Mouse (Mus musculus) heart, adult 2 months (tissue): ENCODE results near the gene AU022751. TPM values are rescaled to one million over a fixed set of nuclear protein-coding genes. Genes with fewer than 3 reads are reported as not detected.
"Not testable (repeated sequence)": the region's sequence is repeated elsewhere in the genome, so short reads cannot be mapped to it uniquely, and the experiment has no call there.

Source experiments
- DNase-seq, 2 experiments: peaks; one replicate each; pipeline ENCODE4 v3.0.0; 2021
- H3K27ac ChIP-seq: fragments of 200-600 bp; 2 replicates; pipeline ENCODE4 v1.8.1; 2022
- H3K27me3 ChIP-seq: fragments of 200-500 bp; 2 replicates; pipeline ENCODE4 v1.6.1; 2012; ENCODE audit warnings: mild to moderate bottlenecking, low read length, inconsistent platforms, mixed read lengths; ENCODE audit not compliant: control insufficient read depth, insufficient read depth
- H3K36me3 ChIP-seq: fragments of 200-500 bp; 2 replicates; pipeline ENCODE4 v1.6.1; 2012; ENCODE audit warnings: low read length, inconsistent platforms; ENCODE audit not compliant: control insufficient read depth, insufficient read depth
- H3K4me1 ChIP-seq: fragments of 200-500 bp; 2 replicates; pipeline ENCODE4 v1.6.1; 2011; ENCODE audit warnings: low read length; ENCODE audit not compliant: control insufficient read depth, insufficient read depth
- H3K4me3 ChIP-seq: fragments of 200-600 bp; 2 replicates; pipeline ENCODE4 v1.8.1; 2022
- H3K79me2 ChIP-seq: fragments of 200-500 bp; replicated peaks from 2 replicates; pipeline ENCODE4 v1.6.1; 2012; ENCODE audit warnings: mild to moderate bottlenecking, inconsistent platforms, low read length, moderate library complexity, mixed read lengths; ENCODE audit not compliant: control insufficient read depth, insufficient read depth
- H3K9ac ChIP-seq: fragments of 200-500 bp; 2 replicates; pipeline ENCODE4 v1.6.1; 2012; ENCODE audit warnings: low read depth, mild to moderate bottlenecking, control low read depth, inconsistent platforms, low read length, mixed read lengths
- CTCF ChIP-seq: fragments of 200-600 bp; IDR thresholded peaks from 2 replicates; pipeline ENCODE4 v1.8.1; 2022; ENCODE audit warnings: antibody characterized with exemption, mild to moderate bottlenecking, moderate library complexity
- EP300 ChIP-seq: fragments of 200-500 bp; IDR thresholded peaks from 2 replicates; pipeline ENCODE4 v1.6.1; 2011; ENCODE audit warnings: low read depth, low read length, control low read depth; ENCODE audit not compliant: insufficient read depth
- POLR2A ChIP-seq: fragments of 200-500 bp; IDR thresholded peaks from 2 replicates; pipeline ENCODE4 v1.6.1; 2011; ENCODE audit warnings: mild to moderate bottlenecking, low read depth, low read length, control low read depth; ENCODE audit not compliant: insufficient read depth
- WGBS: fragments of 180-500 bp; shearing (Covaris S2); methylation state at CpG from one replicate; pipeline ENCODE4 v1.1.7; 2018; 5-methylcytosine and 5-hydroxymethylcytosine counted together
- intact Hi-C: fragments of 180-260 bp; cut with DNase I; formaldehyde crosslinking; loops from one replicate; pipeline ENCODE4 v1.15.1; 2025
- long read RNA-seq: library from polyadenylated mRNA; stranded (forward); transcript quantifications from one replicate; pipeline ENCODE4 v2.0.0, GENCODE M21; 2021
- polyA plus RNA-seq: library from polyadenylated mRNA; depleted of rRNA; stranded (reverse); fragments of >200 nt; gene quantifications from 2 replicates; pipeline ENCODE4 v1.2.3, GENCODE M21; 2012; rRNA removed
- total RNA-seq, 2 experiments: library from RNA; stranded (reverse); gene quantifications; 2 replicates each; pipeline ENCODE4 v1.2.3; 2021

AU022751 gene
- total RNA-seq = not detected
- polyA plus RNA-seq = not detected in 2 replicates
- long read RNA-seq = 0 reads

GRCm38 (mm10) chrX:6082954-6083680 lies at the start of gene AU022751:
TSS of gene AU022751 (minus strand) at chrX:6083419.
- intact Hi-C loops = no loop called here
- no peaks in the 10 kb centered on the region for H3K27me3 ChIP-seq
- no peak within 1 kb of the TSS for H3K9ac ChIP-seq
- TF ChIP-seq CTCF (no peak), POLR2A (no peak), EP300 (no peak)
- no peaks in the 10 kb centered on the region for H3K4me1 ChIP-seq
- no peaks in the 10 kb centered on the region for H3K79me2 ChIP-seq
- no peak for DNase-seq
- H3K4me3 ChIP-seq = no peak within 1 kb of the TSS
- WGBS = 86% methylated on average over 37 of the region's 39 CpGs
- H3K36me3 ChIP-seq = no peaks in the 10 kb centered on the region
- H3K27ac ChIP-seq = no peak within 1 kb of the TSS

GRCm38 (mm10) chrX:6091996-6092757 lies 9.0 kb upstream of the AU022751 start:
- DNase-seq = no peak
- intact Hi-C loops = no loop called here
- H3K9ac ChIP-seq = no peak overlapping the region
- peak; percentile 17; the same call in 1 of the 2 replicates for TF ChIP-seq CTCF
- no peak for TF ChIP-seq POLR2A
- no peak for TF ChIP-seq EP300
- no peaks in the 10 kb centered on the region for H3K4me1 ChIP-seq
- H3K27me3 ChIP-seq = no peaks in the 10 kb centered on the region
- no peak overlapping the region for H3K27ac ChIP-seq
- H3K79me2 ChIP-seq = no peaks in the 10 kb centered on the region
- no peaks in the 10 kb centered on the region for H3K36me3 ChIP-seq
- no peak overlapping the region for H3K4me3 ChIP-seq
- WGBS = 9% methylated on average over 26 of the region's 30 CpGs

GRCm38 (mm10) chrX:6091547-6091946 lies 8.3 kb upstream of the AU022751 start:
- no peak for TF ChIP-seq CTCF
- TF ChIP-seq POLR2A = no peak
- TF ChIP-seq EP300 = no peak
- intact Hi-C loops = no loop called here
- no peak for DNase-seq
- Histone ChIP-seq H3K79me2 (no peaks in the 10 kb centered on the region), H3K36me3 (no peaks in the 10 kb centered on the region), H3K9ac (no peak overlapping the region), H3K27me3 (no peaks in the 10 kb centered on the region), H3K4me1 (no peaks in the 10 kb centered on the region), H3K4me3 (no peak overlapping the region), H3K27ac (no peak overlapping the region)
- 27% methylated on average over 12 of the region's 12 CpGs for WGBS

GRCm38 (mm10) chrX:6061563-6061962 lies 21.7 kb downstream of the AU022751 start:
- no peak for DNase-seq
- intact Hi-C loops = no loop called here
- Histone ChIP-seq H3K36me3 (no peaks in the 10 kb centered on the region), H3K27ac (no peak overlapping the region), H3K4me1 (no peaks in the 10 kb centered on the region), H3K79me2 (no peaks in the 10 kb centered on the region), H3K4me3 (no peak overlapping the region), H3K27me3 (no peaks in the 10 kb centered on the region), H3K9ac (no peak overlapping the region)
- 41% methylated on average over 1 of the region's 1 CpGs for WGBS
- TF ChIP-seq EP300 (no peak), CTCF (no peak), POLR2A (no peak)

GRCm38 (mm10) chrX:6047936-6048614 lies 35.1 kb downstream of the AU022751 start:
- WGBS = 10% methylated on average over 9 of the region's 60 CpGs
- DNase-seq = not testable (repeated sequence)

GRCm38 (mm10) chrX:6047066-6047935 lies 35.9 kb downstream of the AU022751 start, which contains the start of gene Nudt11:
TSS of gene Nudt11 (plus strand) at chrX:6047453.
- peak; percentile 3 to 23 for DNase-seq
- no CpG with 5 or more reads among the region's 121 CpGs for WGBS
- intact Hi-C loops = not testable (repeated sequence)

More at GRCm38 (mm10) chrX:6047936-6048614, 35.1 kb downstream of the AU022751 start:
- H3K4me3 ChIP-seq, H3K36me3 ChIP-seq, H3K4me1 ChIP-seq, H3K9ac ChIP-seq, H3K79me2 ChIP-seq, H3K27ac ChIP-seq, H3K27me3 ChIP-seq, intact Hi-C loops: not testable (repeated sequence)

More at GRCm38 (mm10) chrX:6047066-6047935, 35.9 kb downstream of the AU022751 start, which contains the start of gene Nudt11:
- H3K27me3 ChIP-seq, H3K4me3 ChIP-seq, H3K9ac ChIP-seq, H3K4me1 ChIP-seq, H3K79me2 ChIP-seq, H3K27ac ChIP-seq, H3K36me3 ChIP-seq: not testable (repeated sequence)
